Mouse (Mus musculus) CH12.LX (cell line): ENCODE results near the gene Gli2.

Source experiments
- BHLHE40 ChIP-seq: IDR thresholded peaks from 2 replicates; pipeline ENCODE4 v1.6.1; 2011; ENCODE audit warnings: mild to moderate bottlenecking, low read depth, low read length, improper control_type of control experiment
- CHD2 ChIP-seq: IDR thresholded peaks from 2 replicates; pipeline ENCODE4 v1.6.1; 2011; ENCODE audit warnings: low read length, improper control_type of control experiment
- CTCF ChIP-seq, 2 experiments: IDR thresholded peaks in 1 of 2; conservative IDR thresholded peaks in 1 of 2; 2 replicates each; pipeline ENCODE4 v1.5.1; 2011 to 2012; ENCODE audit warnings: low read depth in 2 of 2, low read length in 2 of 2, improper control_type of control experiment in 1 of 2, inconsistent platforms in 1 of 2, mild to moderate bottlenecking in 1 of 2, moderate library complexity in 1 of 2
- E2F4 ChIP-seq: IDR thresholded peaks from 2 replicates; pipeline ENCODE4 v1.6.1; 2011; ENCODE audit warnings: low read depth, low read length, improper control_type of control experiment; ENCODE audit not compliant: insufficient replicate concordance
- ELF1 ChIP-seq: IDR thresholded peaks from 2 replicates; pipeline ENCODE4 v1.6.1; 2014; ENCODE audit warnings: low read depth, mild to moderate bottlenecking, inconsistent platforms, low read length, improper control_type of control experiment
- EP300 ChIP-seq: IDR thresholded peaks from 2 replicates; pipeline ENCODE4 v1.6.1; 2011; ENCODE audit warnings: low read length, improper control_type of control experiment
- HCFC1 ChIP-seq: IDR thresholded peaks from 2 replicates; pipeline ENCODE4 v1.6.1; 2012; ENCODE audit warnings: low read depth, mild to moderate bottlenecking, inconsistent platforms, low read length, improper control_type of control experiment
- POLR2A ChIP-seq: IDR thresholded peaks from 2 replicates; pipeline ENCODE4 v1.6.1; 2011; ENCODE audit warnings: low read depth, mild to moderate bottlenecking, improper control_type of control experiment, low read length
- TCF12 ChIP-seq: IDR thresholded peaks from 2 replicates; pipeline ENCODE4 v1.6.1; 2014; ENCODE audit warnings: low read depth, mild to moderate bottlenecking, inconsistent platforms, low read length, improper control_type of control experiment
- UBTF ChIP-seq: IDR thresholded peaks from 2 replicates; pipeline ENCODE4 v1.6.1; 2012; ENCODE audit warnings: low read depth, mild to moderate bottlenecking, inconsistent platforms, low read length, improper control_type of control experiment, moderate library complexity

DNA sequence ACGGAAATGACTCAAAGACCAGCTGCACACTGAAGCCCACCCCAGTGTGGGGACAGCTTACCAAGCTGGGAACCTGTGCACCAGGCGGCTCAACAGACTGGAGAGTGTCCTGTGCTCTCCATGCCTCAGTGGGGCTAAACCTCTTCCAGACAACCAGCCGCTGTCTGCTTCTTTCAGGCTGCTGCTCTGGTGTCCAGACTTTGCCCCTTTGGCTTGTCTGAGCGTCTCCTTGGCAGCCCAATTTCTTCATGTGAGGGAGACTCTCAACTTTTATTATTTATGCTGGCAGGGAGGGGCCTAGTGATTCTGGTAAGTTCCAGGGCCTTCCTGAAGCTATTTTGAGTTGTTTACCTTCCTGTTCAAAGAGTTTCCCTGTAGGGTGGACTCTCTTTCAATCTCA lies 2.4 kb upstream of the Gli2 start:
- no peak for TF ChIP-seq ELF1
- no peak for TF ChIP-seq TCF12
- TF ChIP-seq POLR2A, result no peak
- no peak for TF ChIP-seq EP300
- no peak for TF ChIP-seq CHD2
- no peak for TF ChIP-seq UBTF
- no peak for TF ChIP-seq BHLHE40
- no peak for TF ChIP-seq CTCF (conservative IDR thresholded peaks at IDR 0.05 in 1 of 2, IDR thresholded peaks at IDR 0.05 in 1 of 2; ENCODE audit: low read depth in 2 of 2, low read length in 2 of 2)
- no peak for TF ChIP-seq E2F4
- TF ChIP-seq HCFC1, result no peak
